Mouse (Mus musculus): ENCODE data around the gene Kif16b. TPM values are rescaled to one million over a fixed set of nuclear protein-coding genes. Genes with fewer than 3 reads are reported as not detected.

Kif16b gene
- polyA plus RNA-seq, 1 experiment from 2014 or later, result 3.3 TPM

DNA sequence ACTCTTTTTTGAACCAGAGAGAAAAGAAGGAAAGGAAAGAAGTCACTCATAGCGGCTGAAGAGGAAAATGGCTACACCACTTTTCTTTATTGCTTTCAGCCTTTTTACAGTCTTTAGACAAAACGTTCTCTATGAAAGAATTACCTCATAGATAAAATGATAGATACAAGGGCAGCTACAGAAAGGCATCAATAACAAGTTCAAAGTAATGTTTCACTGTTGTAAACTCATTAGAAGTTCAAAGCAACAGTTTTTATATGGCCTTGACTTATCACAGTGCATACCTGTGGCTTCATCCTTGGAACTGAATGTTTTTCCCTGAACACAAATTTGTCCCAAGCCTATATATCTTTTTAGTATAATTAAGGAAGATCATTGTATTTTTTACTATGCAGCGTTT, 62.6 kb downstream of the Kif16b start:
- H3K27ac ChIP-seq (ENCODE audit: low read depth, low read length), result no peak overlapping the region
- no peaks in the 10 kb centered on the region for H3K27me3 ChIP-seq (replicated peaks; ENCODE audit: control insufficient read depth, insufficient read depth, low read length)
- no peak overlapping the region for H3K4me2 ChIP-seq (ENCODE audit: low read length)
- 76% methylated on average over 3 of the region's 3 CpGs for WGBS
- no peaks in the 10 kb centered on the region for H3K36me3 ChIP-seq (ENCODE audit: control insufficient read depth, insufficient read depth, low read length)
- H3K4me1 ChIP-seq (ENCODE audit: control insufficient read depth, insufficient read depth, low read depth, low read length), result no peaks in the 10 kb centered on the region
- H3K4me3 ChIP-seq (ENCODE audit: low read length), result no peak overlapping the region
- H3K9me3 ChIP-seq (ENCODE audit: control insufficient read depth, low read length), result no peaks in the 10 kb centered on the region
- no peak overlapping the region for H3K9ac ChIP-seq (ENCODE audit: low read depth, low read length)
- no peak for ATAC-seq

DNA sequence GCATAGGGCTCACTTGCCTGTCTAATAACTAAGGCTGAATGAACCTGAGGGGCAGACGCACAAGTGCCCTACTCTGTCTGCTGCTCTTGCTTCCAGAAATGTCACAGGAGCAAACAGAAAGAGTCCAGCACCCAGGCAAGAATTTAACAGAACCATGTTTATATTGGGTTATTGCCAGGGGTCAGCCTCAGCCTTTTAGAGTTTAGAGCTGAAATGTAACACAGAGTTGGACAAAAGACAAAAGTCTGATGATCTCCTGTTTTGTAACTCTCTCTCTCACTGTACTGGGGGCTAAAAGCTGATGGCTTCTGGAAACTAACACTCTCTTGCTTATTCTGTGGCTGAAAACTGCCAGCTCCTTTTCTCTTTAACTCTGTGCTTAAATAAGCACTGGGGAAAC, 63.2 kb downstream of the Kif16b start:
- H3K4me3 ChIP-seq (ENCODE audit: low read length), result no peak overlapping the region
- whole genome bisulfite sequencing, result 85% methylated on average over 1 of the region's 1 CpGs
- H3K9ac ChIP-seq (ENCODE audit: low read depth, low read length), result no peak overlapping the region
- no peaks in the 10 kb centered on the region for H3K36me3 ChIP-seq (ENCODE audit: control insufficient read depth, insufficient read depth, low read length)
- no peak overlapping the region for H3K27ac ChIP-seq (ENCODE audit: low read depth, low read length)
- no peaks in the 10 kb centered on the region for H3K9me3 ChIP-seq (ENCODE audit: control insufficient read depth, low read length)
- no peaks in the 10 kb centered on the region for H3K27me3 ChIP-seq (replicated peaks; ENCODE audit: control insufficient read depth, insufficient read depth, low read length)
- H3K4me1 ChIP-seq (ENCODE audit: control insufficient read depth, insufficient read depth, low read depth, low read length), result no peaks in the 10 kb centered on the region
- ATAC-seq, result peak; percentile 40; the same call in 1 of the 2 replicates
- H3K4me2 ChIP-seq (ENCODE audit: low read length), result no peak overlapping the region

GRCm38 (mm10) chr2:142834751-142835150, 66.6 kb downstream of the Kif16b start:
- H3K27me3 ChIP-seq (replicated peaks; ENCODE audit: control insufficient read depth, insufficient read depth, low read length), result no peaks in the 10 kb centered on the region
- H3K9me3 ChIP-seq (ENCODE audit: control insufficient read depth, low read length), result no peaks in the 10 kb centered on the region
- H3K4me1 ChIP-seq (ENCODE audit: control insufficient read depth, insufficient read depth, low read depth, low read length), result no peaks in the 10 kb centered on the region
- ATAC-seq, result no peak
- H3K27ac ChIP-seq (ENCODE audit: low read depth, low read length), result no peak overlapping the region
- no peak overlapping the region for H3K4me2 ChIP-seq (ENCODE audit: low read length)
- H3K36me3 ChIP-seq (ENCODE audit: control insufficient read depth, insufficient read depth, low read length), result no peaks in the 10 kb centered on the region
- 88% methylated on average over 3 of the region's 3 CpGs for WGBS
- no peak overlapping the region for H3K9ac ChIP-seq (ENCODE audit: low read depth, low read length)
- H3K4me3 ChIP-seq (ENCODE audit: low read length), result no peak overlapping the region

DNA sequence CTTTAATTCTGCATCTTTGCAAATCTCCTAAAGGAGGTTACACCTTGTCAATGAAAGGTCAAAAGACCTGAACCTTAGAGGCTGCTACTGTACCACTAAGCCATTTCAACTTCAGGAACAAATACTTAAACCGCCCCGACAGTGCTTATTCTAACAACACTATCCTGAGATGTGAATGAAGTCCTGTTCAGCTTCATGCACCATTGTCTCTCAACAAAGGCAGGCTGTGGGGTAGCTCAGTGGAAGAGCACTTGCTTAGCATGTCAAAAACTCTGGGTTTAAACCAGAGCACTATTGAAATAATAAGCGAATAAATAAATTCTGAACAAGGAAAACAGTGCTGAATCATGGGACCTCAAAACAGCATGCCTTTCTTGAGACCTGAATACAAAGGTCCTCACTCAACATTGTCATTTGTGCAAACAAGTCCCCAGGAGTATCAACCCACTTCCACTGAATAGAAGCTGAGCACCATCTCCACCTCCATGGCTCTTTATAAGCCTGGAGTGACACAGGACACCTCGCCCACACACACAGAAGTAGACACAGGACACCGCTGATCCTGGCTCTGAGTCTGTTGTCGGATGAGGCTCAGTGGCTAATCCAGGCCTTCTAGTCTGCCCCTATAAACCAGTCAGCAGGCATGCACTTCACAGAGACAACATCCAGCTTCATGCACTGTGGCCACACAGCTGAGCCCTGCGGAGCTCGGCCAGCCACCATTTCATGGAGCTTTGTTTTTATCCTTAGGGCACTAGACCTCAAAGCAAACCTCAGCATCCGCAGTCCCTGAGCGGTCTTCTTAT, 68.5 kb downstream of the Kif16b start:
- 40% methylated on average over 10 of the region's 10 CpGs for WGBS

DNA sequence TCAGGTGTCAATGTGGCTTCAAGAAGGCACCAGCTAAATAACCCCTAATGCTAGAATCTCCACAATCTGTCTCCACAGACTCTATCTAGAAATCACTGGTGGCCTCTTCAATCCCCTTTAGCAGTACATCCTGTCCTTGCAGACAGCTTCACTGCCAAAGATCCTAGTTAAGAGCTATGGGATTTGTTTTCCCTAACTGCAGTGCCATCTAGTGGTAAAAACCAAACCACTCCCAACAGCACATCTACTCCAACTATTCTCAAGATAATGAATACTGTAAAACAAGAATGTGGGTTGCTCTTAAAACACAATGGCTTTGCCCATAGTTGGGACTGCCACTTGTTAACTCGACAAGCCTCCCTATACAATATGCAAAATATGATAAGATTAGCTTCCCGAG, 88.3 kb downstream of the Kif16b start:
- Histone ChIP-seq H3K4me2 (ENCODE audit: low read length) (no peak overlapping the region), H3K9me3 (ENCODE audit: control insufficient read depth, low read length) (no peaks in the 10 kb centered on the region), H3K4me3 (ENCODE audit: low read length) (no peak overlapping the region), H3K27ac (ENCODE audit: low read depth, low read length) (no peak overlapping the region), H3K27me3 (replicated peaks; ENCODE audit: control insufficient read depth, insufficient read depth, low read length) (no peaks in the 10 kb centered on the region), H3K9ac (ENCODE audit: low read depth, low read length) (no peak overlapping the region), H3K4me1 (ENCODE audit: control insufficient read depth, insufficient read depth, low read depth, low read length) (no peaks in the 10 kb centered on the region), H3K36me3 (ENCODE audit: control insufficient read depth, insufficient read depth, low read length) (no peaks in the 10 kb centered on the region)
- WGBS, result 38% methylated on average over 2 of the region's 2 CpGs
- ATAC-seq, result peak; percentile 76

More for the DNA sequence above, 68.5 kb downstream of the Kif16b start:
- H3K27me3 ChIP-seq (replicated peaks; ENCODE audit: control insufficient read depth, insufficient read depth, low read length), result no peaks in the 10 kb centered on the region
- H3K4me3 ChIP-seq (ENCODE audit: low read length), result no peak overlapping the region
- no peak overlapping the region for H3K4me2 ChIP-seq (ENCODE audit: low read length)
- H3K9me3 ChIP-seq (ENCODE audit: control insufficient read depth, low read length), result no peaks in the 10 kb centered on the region
- no peak overlapping the region for H3K9ac ChIP-seq (ENCODE audit: low read depth, low read length)
- no peak overlapping the region for H3K27ac ChIP-seq (ENCODE audit: low read depth, low read length)
- H3K4me1 ChIP-seq (ENCODE audit: control insufficient read depth, insufficient read depth, low read depth, low read length), result no peaks in the 10 kb centered on the region
- ATAC-seq, result no peak
- no peaks in the 10 kb centered on the region for H3K36me3 ChIP-seq (ENCODE audit: control insufficient read depth, insufficient read depth, low read length)

DNA sequence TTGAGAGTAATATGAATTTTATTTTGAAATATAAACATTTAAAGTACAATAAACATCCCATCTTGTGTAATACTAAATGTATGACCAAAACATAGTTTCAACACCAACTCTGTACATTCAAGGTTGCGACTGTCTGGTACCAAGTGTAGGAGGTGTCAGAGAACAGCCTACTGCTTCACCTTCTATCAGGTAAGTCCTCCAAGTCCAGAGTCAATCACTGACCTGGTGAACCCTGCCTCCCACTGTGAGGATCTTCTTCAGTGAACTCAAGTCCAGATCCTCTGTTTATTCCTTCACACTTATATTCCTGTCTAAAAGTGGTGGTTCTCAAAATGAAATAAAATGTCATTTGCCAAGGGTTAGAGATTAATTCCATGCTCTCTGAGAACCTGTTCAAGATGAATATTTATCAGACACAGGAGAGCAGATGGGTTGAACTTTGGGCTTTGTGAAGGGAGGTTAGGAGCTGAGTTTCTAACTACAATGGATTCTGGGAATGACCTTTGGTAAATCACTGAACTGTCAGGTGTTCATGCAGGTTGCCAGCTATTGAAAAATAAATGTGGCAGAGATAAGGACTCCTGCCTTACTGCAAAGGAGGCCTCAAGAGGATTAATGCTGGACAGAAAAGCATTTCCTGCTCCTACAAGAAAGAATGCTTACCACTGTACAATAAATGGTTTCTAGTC, 97.4 kb downstream of the Kif16b start:
- Histone ChIP-seq H3K4me3 (ENCODE audit: low read length) (no peak overlapping the region), H3K9ac (ENCODE audit: low read depth, low read length) (no peak overlapping the region), H3K4me2 (ENCODE audit: low read length) (no peak overlapping the region), H3K4me1 (ENCODE audit: control insufficient read depth, insufficient read depth, low read depth, low read length) (no peaks in the 10 kb centered on the region), H3K9me3 (ENCODE audit: control insufficient read depth, low read length) (no peaks in the 10 kb centered on the region), H3K36me3 (ENCODE audit: control insufficient read depth, insufficient read depth, low read length) (no peaks in the 10 kb centered on the region), H3K27ac (ENCODE audit: low read depth, low read length) (no peak overlapping the region), H3K27me3 (replicated peaks; ENCODE audit: control insufficient read depth, insufficient read depth, low read length) (no peaks in the 10 kb centered on the region)
- no peak for ATAC-seq
- WGBS, result 100% methylated on average over 1 of the region's 1 CpGs

DNA sequence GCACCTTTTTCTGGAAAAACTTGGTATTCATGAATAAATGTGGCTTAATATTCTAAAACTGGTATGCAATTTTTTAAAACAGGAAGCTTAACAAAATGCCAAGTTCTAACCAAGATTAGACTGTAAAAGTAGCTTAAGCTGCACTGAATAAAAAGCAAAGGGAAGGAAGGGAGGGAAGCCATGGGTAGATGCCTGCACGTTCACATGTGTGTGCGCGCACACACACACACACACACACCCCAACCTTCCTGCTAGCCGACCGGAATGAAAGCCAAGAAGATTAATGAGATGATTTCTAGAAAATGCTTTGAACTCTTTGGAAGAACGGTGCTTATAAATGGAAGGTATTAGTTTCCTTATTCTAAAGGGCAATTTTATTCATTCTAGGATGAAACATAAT, 104.0 kb downstream of the Kif16b start:
- Histone ChIP-seq H3K9me3 (ENCODE audit: control insufficient read depth, low read length) (no peaks in the 10 kb centered on the region), H3K9ac (ENCODE audit: low read depth, low read length) (no peak overlapping the region), H3K27me3 (replicated peaks; ENCODE audit: control insufficient read depth, insufficient read depth, low read length) (no peaks in the 10 kb centered on the region), H3K4me1 (ENCODE audit: control insufficient read depth, insufficient read depth, low read depth, low read length) (no peaks in the 10 kb centered on the region), H3K4me2 (ENCODE audit: low read length) (no peak overlapping the region), H3K27ac (ENCODE audit: low read depth, low read length) (no peak overlapping the region), H3K4me3 (ENCODE audit: low read length) (no peak overlapping the region), H3K36me3 (ENCODE audit: control insufficient read depth, insufficient read depth, low read length) (no peaks in the 10 kb centered on the region)
- ATAC-seq, result no peak
- whole genome bisulfite sequencing, result 62% methylated on average over 6 of the region's 6 CpGs

DNA sequence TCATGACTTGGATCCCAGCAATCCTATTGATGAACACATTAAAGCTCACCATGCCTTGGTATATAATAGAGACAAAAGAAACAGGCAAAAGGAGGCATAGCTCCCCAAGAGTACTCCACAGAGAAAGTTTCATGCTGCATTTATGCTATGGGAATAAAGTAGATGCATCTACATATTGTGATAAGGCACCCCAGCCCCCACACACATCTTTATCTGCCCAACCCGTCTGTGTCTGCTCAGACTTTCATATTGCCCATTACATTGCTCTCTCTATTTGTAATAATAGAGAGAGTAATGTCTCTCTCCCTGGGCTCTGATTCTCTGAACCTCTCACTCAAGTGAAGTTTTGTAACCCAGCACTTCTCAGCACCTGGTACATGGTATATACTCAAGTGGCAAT, 126.0 kb downstream of the Kif16b start:
- WGBS, result 68% methylated on average over 1 of the region's 1 CpGs
- Histone ChIP-seq H3K9me3 (ENCODE audit: control insufficient read depth, low read length) (no peaks in the 10 kb centered on the region), H3K9ac (ENCODE audit: low read depth, low read length) (no peak overlapping the region), H3K27ac (ENCODE audit: low read depth, low read length) (no peak overlapping the region), H3K36me3 (ENCODE audit: control insufficient read depth, insufficient read depth, low read length) (no peaks in the 10 kb centered on the region), H3K4me2 (ENCODE audit: low read length) (no peak overlapping the region), H3K4me1 (ENCODE audit: control insufficient read depth, insufficient read depth, low read depth, low read length) (no peaks in the 10 kb centered on the region), H3K4me3 (ENCODE audit: low read length) (no peak overlapping the region), H3K27me3 (replicated peaks; ENCODE audit: control insufficient read depth, insufficient read depth, low read length) (no peaks in the 10 kb centered on the region)
- ATAC-seq, result no peak

DNA sequence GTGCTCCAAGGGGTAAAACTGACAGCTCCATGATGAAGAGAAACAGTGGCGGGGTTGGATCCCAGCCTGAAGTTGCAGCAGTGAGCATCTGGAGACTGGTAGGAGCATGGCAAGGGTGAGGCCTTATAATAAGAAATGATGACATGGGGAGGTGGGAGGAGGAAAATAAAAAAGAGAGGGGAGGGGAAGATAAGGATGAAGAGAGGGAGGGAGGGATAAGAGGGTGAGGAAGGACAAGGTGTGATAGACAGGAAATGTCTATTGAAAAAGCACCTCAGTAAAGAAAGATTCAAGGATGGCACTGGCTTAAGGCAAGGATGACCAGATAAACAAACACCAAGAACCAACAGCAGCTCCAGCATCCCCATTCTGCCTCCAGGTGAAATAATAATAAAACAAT, 126.6 kb downstream of the Kif16b start:
- 59% methylated on average over 1 of the region's 1 CpGs for WGBS
- ATAC-seq, result no peak
- Histone ChIP-seq H3K27me3 (replicated peaks; ENCODE audit: control insufficient read depth, insufficient read depth, low read length) (no peaks in the 10 kb centered on the region), H3K4me2 (ENCODE audit: low read length) (no peak overlapping the region), H3K9me3 (ENCODE audit: control insufficient read depth, low read length) (no peaks in the 10 kb centered on the region), H3K4me1 (ENCODE audit: control insufficient read depth, insufficient read depth, low read depth, low read length) (peaks cover 3% of the 10 kb centered on the region; the same call in 1 of the 2 replicates), H3K9ac (ENCODE audit: low read depth, low read length) (no peak overlapping the region), H3K27ac (ENCODE audit: low read depth, low read length) (no peak overlapping the region), H3K36me3 (ENCODE audit: control insufficient read depth, insufficient read depth, low read length) (no peaks in the 10 kb centered on the region), H3K4me3 (ENCODE audit: low read length) (no peak overlapping the region)
